Mouse (Mus musculus): Measurements from ENCODE around the gene Sfxn3. TPM values are rescaled to one million over a fixed set of nuclear protein-coding genes. Genes with fewer than 3 reads are reported as not detected.

The Sfxn3 gene
- polyA plus RNA-seq, 1 experiment from 2014 or later = 95.9 TPM

DNA sequence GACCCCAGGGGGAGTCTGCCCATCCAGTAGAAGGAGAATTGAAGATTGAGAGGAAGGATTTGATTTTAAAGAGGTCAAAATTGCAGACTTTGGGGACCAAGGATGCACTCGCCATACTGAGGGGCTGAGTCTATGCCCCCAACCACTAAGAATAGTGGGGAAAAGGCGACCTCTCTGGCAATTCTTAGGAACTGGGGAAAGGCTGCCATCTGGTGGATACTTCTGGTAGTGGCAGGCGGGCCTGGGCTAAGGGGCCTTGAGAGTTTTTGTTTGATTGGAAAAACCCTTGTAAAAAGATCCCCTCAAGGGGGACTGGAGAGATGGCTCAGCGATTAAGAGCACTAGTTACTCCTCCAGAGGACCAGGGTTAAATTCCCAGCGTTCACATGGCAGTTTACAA, 34.0 kb downstream of the Sfxn3 start:
- Histone ChIP-seq H3K27me3 (ENCODE audit: control insufficient read depth, insufficient read depth, low read depth, low read length) (peaks cover 46% of the 10 kb centered on the region), H3K4me2 (ENCODE audit: low read length) (peak overlapping the region; percentile 57), H3K4me3 (ENCODE audit: low read depth, low read length) (no peak overlapping the region), H3K9ac (ENCODE audit: low read depth, low read length) (no peak overlapping the region), H3K9me3 (replicated peaks; ENCODE audit: control insufficient read depth, low read length, poor library complexity, severe bottlenecking) (no peaks in the 10 kb centered on the region), H3K27ac (ENCODE audit: low read length) (no peak overlapping the region), H3K36me3 (ENCODE audit: control insufficient read depth, insufficient read depth, low read length) (no peaks in the 10 kb centered on the region), H3K4me1 (ENCODE audit: control insufficient read depth, insufficient read depth, low read length) (peaks cover 23% of the 10 kb centered on the region)
- no peak for ATAC-seq
- WGBS = under 1% methylated on average over 5 of the region's 5 CpGs

DNA sequence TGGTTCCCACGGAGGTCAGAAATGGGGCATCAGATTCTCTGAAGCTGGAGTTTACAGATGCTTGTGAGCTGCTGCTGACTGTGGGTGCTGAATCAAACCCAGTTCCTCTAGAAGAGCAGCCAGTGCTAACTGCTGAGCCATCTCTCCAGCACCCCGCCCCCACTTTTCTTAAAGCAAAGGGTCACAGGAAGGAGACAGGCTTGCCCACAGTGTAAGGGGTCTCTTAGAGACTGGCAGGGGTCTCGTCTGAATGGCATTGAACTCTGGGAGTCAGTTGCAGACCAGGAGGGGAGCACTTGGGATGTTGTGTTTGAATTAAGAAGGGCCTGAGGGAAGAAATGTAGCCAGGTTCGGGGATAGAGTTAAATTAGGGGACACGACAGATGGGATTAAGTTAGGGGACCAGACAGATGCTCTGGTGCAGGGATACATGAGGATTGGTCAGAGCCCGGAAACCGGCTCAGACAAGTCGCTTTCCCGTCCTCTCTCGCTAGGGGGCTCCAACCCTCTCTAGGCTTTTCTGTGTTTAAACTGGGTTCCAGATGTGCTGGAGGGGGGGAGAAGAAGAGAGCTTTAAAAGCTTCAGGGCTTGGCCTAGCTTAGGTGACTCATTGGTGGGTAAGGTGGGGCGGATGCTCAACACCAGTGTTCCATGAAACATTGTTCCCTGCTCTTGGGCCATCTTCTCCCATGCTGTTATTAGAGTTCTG, 34.7 kb downstream of the Sfxn3 start:
- Histone ChIP-seq H3K9me3 (replicated peaks; ENCODE audit: control insufficient read depth, low read length, poor library complexity, severe bottlenecking) (no peaks in the 10 kb centered on the region), H3K36me3 (ENCODE audit: control insufficient read depth, insufficient read depth, low read length) (no peaks in the 10 kb centered on the region), H3K4me3 (ENCODE audit: low read depth, low read length) (no peak overlapping the region), H3K9ac (ENCODE audit: low read depth, low read length) (no peak overlapping the region), H3K27me3 (ENCODE audit: control insufficient read depth, insufficient read depth, low read depth, low read length) (peaks cover 42% of the 10 kb centered on the region), H3K4me2 (ENCODE audit: low read length) (no peak overlapping the region), H3K4me1 (ENCODE audit: control insufficient read depth, insufficient read depth, low read length) (peaks cover 18% of the 10 kb centered on the region), H3K27ac (ENCODE audit: low read length) (no peak overlapping the region)
- no peak for ATAC-seq
- WGBS = 12% methylated on average over 11 of the region's 11 CpGs

DNA sequence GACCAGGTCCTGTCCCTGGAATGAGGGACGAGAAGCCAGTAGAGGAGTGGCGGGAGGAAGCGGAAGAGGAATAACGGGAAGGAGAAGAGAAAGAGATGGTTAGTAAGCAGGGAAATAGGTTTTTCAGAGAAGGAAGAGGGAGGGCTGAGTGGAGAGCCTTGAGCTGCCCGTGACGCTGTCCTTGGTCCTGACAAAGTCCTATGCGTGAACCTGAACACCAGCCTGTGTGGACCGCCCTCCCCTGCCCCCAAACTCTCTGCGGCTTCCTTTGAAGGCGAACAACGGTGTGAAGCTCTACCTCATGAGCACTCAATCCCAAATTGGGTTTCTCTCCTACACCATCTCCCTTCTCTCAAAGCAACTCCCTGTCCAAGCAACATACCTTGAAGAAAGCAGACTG, 50.6 kb downstream of the Sfxn3 start:
- Histone ChIP-seq H3K27me3 (ENCODE audit: control insufficient read depth, insufficient read depth, low read depth, low read length) (no peaks in the 10 kb centered on the region), H3K27ac (ENCODE audit: low read length) (no peak overlapping the region), H3K4me1 (ENCODE audit: control insufficient read depth, insufficient read depth, low read length) (no peaks in the 10 kb centered on the region), H3K9ac (ENCODE audit: low read depth, low read length) (no peak overlapping the region), H3K36me3 (ENCODE audit: control insufficient read depth, insufficient read depth, low read length) (no peaks in the 10 kb centered on the region), H3K4me3 (ENCODE audit: low read depth, low read length) (no peak overlapping the region), H3K4me2 (ENCODE audit: low read length) (no peak overlapping the region), H3K9me3 (replicated peaks; ENCODE audit: control insufficient read depth, low read length, poor library complexity, severe bottlenecking) (no peaks in the 10 kb centered on the region)
- no peak for ATAC-seq
- 36% methylated on average over 11 of the region's 11 CpGs for WGBS

DNA sequence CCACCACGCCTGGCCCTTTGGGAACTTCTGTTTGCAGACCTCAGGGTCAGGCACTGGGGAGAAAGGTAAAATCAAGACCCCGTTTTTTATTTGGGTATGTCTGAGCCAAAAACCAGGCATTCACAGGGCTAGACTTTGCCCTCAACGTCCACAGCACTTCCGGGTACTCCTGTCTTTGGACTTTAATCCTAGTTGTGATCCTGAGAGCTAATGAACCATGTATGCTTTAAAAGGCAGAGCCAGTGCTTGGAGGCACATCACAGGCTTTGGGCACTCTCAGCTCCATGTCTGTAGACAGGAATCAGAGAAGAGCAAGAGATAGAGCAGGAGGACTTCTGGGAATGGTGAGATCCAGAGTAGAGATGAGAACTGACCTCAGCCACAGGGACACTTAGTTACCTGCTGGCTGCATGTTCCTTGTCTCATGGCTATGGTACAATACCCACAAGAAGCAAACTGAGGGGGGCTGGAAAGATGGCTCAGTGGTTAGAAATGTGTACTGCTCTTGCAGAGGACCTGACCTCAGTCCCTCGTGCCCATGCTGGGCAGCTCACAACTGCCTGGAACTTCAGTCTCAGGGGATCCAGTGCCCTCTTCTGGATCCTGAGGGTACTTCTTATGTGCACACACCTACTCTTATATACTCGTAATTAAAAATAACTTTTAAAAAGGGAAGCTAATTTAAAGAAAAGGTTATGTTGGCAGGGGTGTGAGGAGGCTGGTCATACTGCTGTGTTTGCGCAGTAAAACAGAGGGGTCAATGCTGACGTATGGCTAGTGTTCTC, 53.4 kb downstream of the Sfxn3 start:
- ATAC-seq = no peak
- Histone ChIP-seq H3K27me3 (ENCODE audit: control insufficient read depth, insufficient read depth, low read depth, low read length) (0 out of 2 replicates have a peak, but pooled peaks cover 2% of the 10 kb centered on the region), H3K9me3 (replicated peaks; ENCODE audit: control insufficient read depth, low read length, poor library complexity, severe bottlenecking) (no peaks in the 10 kb centered on the region), H3K4me3 (ENCODE audit: low read depth, low read length) (no peak overlapping the region), H3K4me2 (ENCODE audit: low read length) (no peak overlapping the region), H3K4me1 (ENCODE audit: control insufficient read depth, insufficient read depth, low read length) (peaks cover 2% of the 10 kb centered on the region; the same call in 1 of the 2 replicates), H3K27ac (ENCODE audit: low read length) (no peak overlapping the region), H3K36me3 (ENCODE audit: control insufficient read depth, insufficient read depth, low read length) (no peaks in the 10 kb centered on the region), H3K9ac (ENCODE audit: low read depth, low read length) (no peak overlapping the region)
- WGBS = 72% methylated on average over 8 of the region's 8 CpGs

DNA sequence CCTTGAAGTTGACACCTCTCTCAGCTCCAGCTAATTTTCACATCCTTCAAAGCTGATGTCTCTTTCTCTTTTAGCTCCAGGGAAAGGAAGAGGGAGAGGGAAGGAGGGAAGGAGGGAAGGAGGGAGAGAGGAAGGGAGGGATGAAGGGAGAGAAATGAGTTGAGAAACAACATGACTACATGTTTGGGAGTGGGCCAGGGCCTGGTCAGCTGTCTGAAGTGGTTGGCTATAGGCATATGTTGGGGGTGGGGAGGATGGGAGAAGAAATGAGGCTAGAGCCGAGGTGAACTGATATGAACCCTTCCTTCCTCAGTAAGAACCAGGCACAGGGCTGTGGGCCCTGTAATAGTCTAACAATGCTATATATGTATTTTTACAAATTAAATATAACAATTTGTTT, 58.3 kb downstream of the Sfxn3 start:
- H3K36me3 ChIP-seq (ENCODE audit: control insufficient read depth, insufficient read depth, low read length) = no peaks in the 10 kb centered on the region
- H3K27me3 ChIP-seq (ENCODE audit: control insufficient read depth, insufficient read depth, low read depth, low read length) = 0 out of 2 replicates have a peak, but pooled peaks cover 2% of the 10 kb centered on the region
- 65% methylated on average over 1 of the region's 1 CpGs for WGBS

More for the DNA sequence above, 58.3 kb downstream of the Sfxn3 start:
- peaks cover 3% of the 10 kb centered on the region; the same call in 1 of the 2 replicates for H3K4me1 ChIP-seq (ENCODE audit: control insufficient read depth, insufficient read depth, low read length)
- H3K4me2 ChIP-seq (ENCODE audit: low read length) = no peak overlapping the region
- H3K4me3 ChIP-seq (ENCODE audit: low read depth, low read length) = no peak overlapping the region
- no peak overlapping the region for H3K27ac ChIP-seq (ENCODE audit: low read length)
- ATAC-seq = no peak
- no peak overlapping the region for H3K9ac ChIP-seq (ENCODE audit: low read depth, low read length)
- no peaks in the 10 kb centered on the region for H3K9me3 ChIP-seq (replicated peaks; ENCODE audit: control insufficient read depth, low read length, poor library complexity, severe bottlenecking)

Other genes with a start within 250 kb of the Sfxn3 start
- 30.3 and 35.7 TPM in 2 replicates for gene Slf2, start 116.4 kb upstream of the Sfxn3 start, polyA plus RNA-seq (2015; fragmentation: Nextera tagmentation; extraction: Ambion mirVana)
- 16.5 and 16.9 TPM in 2 replicates for gene Sema4g, start 58.4 kb upstream of the Sfxn3 start, polyA plus RNA-seq (2015; fragmentation: Nextera tagmentation; extraction: Ambion mirVana)
- 13.6 and 16.0 TPM in 2 replicates for gene Twnk, start 41.8 kb upstream of the Sfxn3 start, polyA plus RNA-seq (2015; fragmentation: Nextera tagmentation; extraction: Ambion mirVana)
- gene Mrpl43, start 41.1 kb upstream of the Sfxn3 start, polyA plus RNA-seq (2015; fragmentation: Nextera tagmentation; extraction: Ambion mirVana) = 88.6 and 92.9 TPM in 2 replicates
- 15.5 and 17.2 TPM in 2 replicates for gene Lzts2, start 33.1 kb upstream of the Sfxn3 start, polyA plus RNA-seq (2015; fragmentation: Nextera tagmentation; extraction: Ambion mirVana)
- gene Pdzd7, start 1.8 kb upstream of the Sfxn3 start, polyA plus RNA-seq (2015; fragmentation: Nextera tagmentation; extraction: Ambion mirVana) = 2.9 and 3.9 TPM in 2 replicates
- 1.3 and 1.9 TPM in 2 replicates for gene Kazald1, start 27.7 kb downstream of the Sfxn3 start, polyA plus RNA-seq (2015; fragmentation: Nextera tagmentation; extraction: Ambion mirVana)
- gene Tlx1, start 103.2 kb downstream of the Sfxn3 start, polyA plus RNA-seq (2015; fragmentation: Nextera tagmentation; extraction: Ambion mirVana) = not detected in 2 replicates
- 0.07 and 0.08 TPM in 2 replicates for gene Lbx1, start 188.3 kb downstream of the Sfxn3 start, polyA plus RNA-seq (2015; fragmentation: Nextera tagmentation; extraction: Ambion mirVana)